Mouse (Mus musculus) kidney, postnatal 14 days (tissue): ENCODE data around the gene Alppl2.
A peak's percentile ranks its signal among the peaks of the same experiment; 100 is the strongest.

Experiments used
- DNase-seq: peaks from one replicate; pipeline ENCODE4 v3.0.0; 2022; ENCODE audit warnings: mixed read lengths

The Alppl2 gene

DNA sequence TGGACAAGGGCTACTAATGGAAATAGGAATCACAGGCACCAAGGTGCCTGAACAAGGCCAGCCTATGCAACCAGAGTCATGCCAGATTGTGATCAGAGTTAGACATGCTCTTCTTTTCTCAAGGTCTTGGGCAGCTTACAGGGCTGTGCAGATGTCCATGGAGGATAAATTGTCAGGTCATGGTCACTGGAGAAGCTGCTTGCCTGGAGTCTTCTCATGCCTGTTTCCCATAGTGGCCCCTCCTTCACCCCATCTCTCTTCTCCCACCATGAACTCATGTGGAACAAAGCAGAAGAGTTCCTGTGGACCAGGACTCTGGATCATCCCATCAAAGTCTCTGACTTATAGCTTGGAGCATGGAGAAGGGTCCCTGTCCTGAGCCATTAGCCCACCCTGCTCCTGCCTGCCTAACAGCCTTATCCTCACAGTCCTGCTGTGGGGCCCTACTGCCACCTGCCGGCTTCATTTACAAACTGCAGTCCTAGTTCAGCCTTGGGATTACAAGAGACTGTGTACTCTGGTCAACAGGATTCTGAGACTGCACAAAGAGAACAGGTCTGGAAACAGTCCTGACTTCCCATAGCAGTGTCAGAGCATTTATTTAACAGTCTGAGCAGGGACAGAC is 47.8 kb downstream of the Alppl2 start:
- peak; percentile 75 for DNase-seq

- DNase-seq: peak; percentile 81
Observed at GRCm38 (mm10) chr1:87041119-87041518, 48.6 kb downstream of the Alppl2 start.

GRCm38 (mm10) chr1:87038477-87039070 is 51.2 kb downstream of the Alppl2 start:
- no peak for DNase-seq
